Mouse (Mus musculus): ENCODE data around the gene Itfg2. TPM values are rescaled to one million over a fixed set of nuclear protein-coding genes. Genes with fewer than 3 reads are reported as not detected.
A peak's percentile ranks its signal among the peaks of the same experiment; 100 is the strongest.
"Not testable (repeated sequence)": the region's sequence is repeated elsewhere in the genome, so short reads cannot be mapped to it uniquely, and the experiment has no call there.

The Itfg2 gene
- total RNA-seq, 1 experiment from 2014 or later = 13.7 TPM

DNA sequence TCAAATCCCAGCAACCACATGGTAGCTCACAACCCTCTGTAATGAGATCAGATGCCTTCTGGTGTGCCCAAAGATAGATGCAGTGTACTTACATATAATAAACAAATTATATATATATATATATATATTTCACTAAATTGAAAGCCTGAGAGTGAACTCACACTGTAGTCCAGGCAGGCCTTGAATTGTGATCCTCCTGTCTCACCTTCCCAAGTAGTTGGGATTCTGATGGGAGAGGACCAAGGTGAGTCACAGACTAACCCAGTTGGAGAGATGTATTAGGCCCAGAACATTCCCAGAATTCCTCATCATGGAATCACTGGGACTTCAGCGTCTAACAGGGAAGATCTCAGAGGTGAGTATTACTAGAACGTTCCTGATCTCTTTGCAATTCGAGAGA, 25.7 kb downstream of the Itfg2 start, which contains the start of gene Nrip2:
Gene Nrip2, plus strand, starts transcription at position 301 of the 400 bp plus-strand sequence.
- ATAC-seq (replicated peaks; ENCODE audit: insufficient number of reproducible peaks, low FRiP score, low TSS enrichment, poor library complexity, severe bottlenecking) = no peak

DNA sequence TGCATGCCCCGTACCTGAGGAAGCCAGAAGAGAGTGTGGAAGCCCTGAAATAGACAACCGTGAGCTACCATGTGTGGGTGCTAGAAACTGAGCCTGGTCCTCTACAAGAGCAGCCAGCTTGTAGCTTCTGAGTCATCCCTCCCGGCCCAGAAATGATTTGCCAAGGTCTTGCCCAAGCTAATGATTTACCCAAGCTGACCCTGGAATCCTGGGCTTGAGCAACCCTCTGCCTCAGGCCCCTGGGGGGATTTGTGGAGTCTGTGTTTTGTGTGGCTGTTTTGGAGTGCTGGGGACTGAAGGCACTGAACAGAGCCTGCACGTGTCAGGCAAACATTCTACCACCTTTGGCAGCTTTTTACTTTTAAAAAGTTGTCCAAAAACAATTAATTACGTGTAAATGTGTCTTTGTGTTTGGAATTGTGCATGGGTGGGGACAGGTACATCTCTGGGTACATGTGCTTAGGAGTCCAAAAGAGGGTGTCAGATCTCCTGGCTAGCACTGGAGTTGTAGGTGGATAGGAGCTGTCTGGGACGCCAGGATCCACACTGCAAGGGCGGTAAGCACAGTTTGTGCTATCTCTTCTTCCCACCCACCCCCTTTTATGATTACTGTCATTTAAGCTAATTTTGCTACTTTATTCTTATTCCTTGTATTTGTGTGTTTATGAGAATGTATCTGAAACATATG, 27.0 kb downstream of the Itfg2 start:
- ATAC-seq (replicated peaks; ENCODE audit: insufficient number of reproducible peaks, low FRiP score, low TSS enrichment, poor library complexity, severe bottlenecking) = no peak

DNA sequence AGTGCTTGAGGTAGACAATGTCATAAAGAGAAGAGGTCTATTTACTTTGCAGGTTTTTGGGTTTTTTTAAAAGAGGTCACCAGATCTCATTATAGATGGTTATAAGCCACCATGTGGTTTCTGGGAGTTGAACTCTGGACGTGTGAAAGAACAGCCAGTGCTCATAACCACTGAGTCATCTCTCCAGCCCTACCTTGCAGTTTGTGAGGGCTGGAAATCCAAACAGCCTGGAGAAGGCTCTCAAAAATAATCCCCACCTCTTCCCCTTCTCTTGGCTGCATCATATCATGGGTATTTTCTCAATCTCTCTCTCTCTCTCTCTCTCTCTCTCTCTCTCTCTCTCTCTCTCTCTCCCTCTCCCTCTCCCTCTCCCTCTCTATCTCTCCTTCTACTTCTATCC, 34.0 kb downstream of the Itfg2 start:
- no peak for ATAC-seq (replicated peaks; ENCODE audit: insufficient number of reproducible peaks, low FRiP score, low TSS enrichment, poor library complexity, severe bottlenecking)

DNA sequence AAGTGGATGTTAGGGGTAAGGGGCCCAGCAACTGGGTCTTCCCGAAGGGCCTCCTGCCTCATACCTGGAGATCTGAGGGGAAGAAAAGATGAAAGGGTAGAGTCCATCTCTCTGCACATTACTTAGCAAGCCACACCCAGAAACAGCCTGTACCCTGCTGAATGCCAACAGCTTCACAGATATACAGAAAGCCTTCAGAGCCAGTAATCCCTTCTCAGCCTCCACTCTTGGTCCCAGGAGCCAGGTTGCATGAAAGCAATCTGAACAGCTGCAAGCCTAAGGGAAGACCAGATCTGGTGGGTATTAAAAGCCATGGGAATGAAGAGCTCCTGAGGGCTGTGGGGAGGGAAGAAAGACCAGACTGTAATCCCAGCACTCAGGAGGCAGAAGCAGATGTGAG, 35.5 kb downstream of the Itfg2 start:
- no peak for ATAC-seq (replicated peaks; ENCODE audit: insufficient number of reproducible peaks, low FRiP score, low TSS enrichment, poor library complexity, severe bottlenecking)

DNA sequence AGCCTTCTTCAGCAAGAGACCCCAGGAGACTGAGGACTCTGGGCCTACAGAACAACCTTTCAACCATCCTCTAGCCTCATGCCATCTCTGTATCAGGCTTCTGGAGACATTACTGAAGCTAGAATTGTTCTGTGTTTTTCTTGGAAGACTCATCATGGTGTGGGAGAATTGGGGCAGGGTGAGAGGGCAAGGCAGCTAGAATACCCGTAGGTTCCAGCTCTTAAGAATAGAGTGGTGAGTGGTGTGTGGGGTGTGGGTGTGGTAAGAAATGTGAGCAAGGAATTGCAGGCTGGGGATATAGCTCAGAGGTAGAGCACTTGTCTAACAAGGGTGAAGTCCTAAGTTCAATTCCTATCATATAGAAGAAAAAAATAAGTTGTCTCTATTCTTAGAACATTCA, 39.7 kb downstream of the Itfg2 start:
- no peak for ATAC-seq (replicated peaks; ENCODE audit: insufficient number of reproducible peaks, low FRiP score, low TSS enrichment, poor library complexity, severe bottlenecking)

DNA sequence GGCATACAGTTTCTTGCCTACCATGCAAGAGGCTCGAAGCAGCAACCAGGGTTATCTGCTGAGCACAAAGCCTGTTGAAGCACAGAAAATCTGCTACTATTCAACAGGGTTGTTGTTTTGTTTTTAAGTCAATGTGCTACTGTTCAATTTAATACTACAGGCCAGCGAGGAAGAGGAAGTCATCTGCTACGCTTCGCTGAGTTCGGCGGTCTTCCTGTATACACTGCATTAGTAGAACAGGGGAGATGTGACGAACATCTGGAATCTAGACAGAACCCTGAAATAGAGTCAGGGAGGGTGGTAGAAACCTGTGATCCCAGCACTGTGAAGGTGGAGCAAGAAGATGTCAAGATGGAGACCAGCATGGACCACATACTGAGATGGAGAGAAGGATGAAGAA, 41.0 kb downstream of the Itfg2 start:
- ATAC-seq (replicated peaks; ENCODE audit: insufficient number of reproducible peaks, low FRiP score, low TSS enrichment, poor library complexity, severe bottlenecking) = no peak

DNA sequence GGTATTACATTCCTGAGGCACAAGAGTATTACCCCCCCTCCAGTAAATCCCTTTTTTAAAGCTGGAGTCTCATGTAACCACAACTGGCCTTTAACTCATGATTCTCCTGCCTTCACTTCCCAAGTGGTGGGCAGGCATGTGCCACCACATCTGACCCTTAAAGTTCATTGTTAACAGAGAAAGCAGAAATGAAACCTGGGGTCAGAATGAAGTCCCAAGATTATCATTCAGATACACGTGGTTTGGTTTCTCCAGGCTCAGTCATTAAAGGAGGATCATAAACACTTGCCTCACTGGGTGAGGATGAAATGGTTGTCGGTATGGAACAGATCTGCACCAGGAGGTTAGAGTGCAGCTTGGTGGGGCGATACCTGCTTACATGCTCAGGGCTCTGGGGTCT, 43.5 kb downstream of the Itfg2 start:
- ATAC-seq (replicated peaks; ENCODE audit: insufficient number of reproducible peaks, low FRiP score, low TSS enrichment, poor library complexity, severe bottlenecking) = 0 out of 2 replicates have a peak, but pooled peaks have one; percentile 40

DNA sequence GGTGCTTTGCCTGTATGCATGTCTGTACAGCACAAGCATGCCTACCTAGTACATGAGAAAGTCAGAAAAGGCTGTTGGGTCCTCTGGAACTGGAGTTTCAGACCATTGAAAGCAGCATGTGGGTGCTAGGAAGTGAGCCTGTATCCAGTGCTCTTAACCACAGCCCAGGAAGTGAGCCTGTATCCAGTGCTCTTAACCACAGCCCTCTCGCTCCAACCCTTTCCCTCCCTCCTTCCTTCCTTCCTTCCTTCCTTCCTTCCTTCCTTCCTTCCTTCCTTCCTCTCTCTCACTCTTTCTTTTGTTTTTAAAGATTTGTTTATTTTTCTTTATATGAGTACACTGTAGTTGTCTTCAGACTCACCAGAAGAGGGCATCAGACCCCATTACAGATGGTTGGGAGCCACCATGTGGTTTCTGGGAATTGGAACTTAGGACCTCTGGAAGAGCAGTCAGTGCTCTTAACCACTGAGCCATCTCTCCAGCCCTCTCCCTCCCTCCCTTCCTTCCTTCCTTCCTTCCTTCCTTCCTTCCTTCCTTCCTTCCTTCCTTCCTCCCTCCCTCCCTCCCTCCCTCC, 44.0 kb downstream of the Itfg2 start:
- not testable (repeated sequence) for ATAC-seq (replicated peaks; ENCODE audit: insufficient number of reproducible peaks, low FRiP score, low TSS enrichment, poor library complexity, severe bottlenecking)

DNA sequence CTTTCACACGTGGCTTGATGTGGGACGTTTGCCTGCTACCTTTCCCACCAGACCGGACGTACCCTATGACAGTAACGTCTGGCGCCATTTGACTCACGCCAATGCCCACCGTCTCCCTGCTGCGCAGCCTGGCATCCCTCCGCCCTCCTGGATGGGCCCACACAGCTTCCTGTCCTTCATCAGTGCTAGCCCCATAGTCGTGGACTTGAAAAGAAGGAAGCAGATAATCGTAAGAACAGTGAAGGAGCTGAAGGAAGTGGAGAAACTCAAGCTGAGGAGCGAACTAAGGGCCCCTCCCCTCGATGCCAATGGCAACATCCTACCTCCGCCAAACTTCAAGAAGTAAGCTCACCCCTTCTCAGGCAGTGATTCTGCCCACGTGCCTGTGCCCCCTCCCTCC, 45.1 kb downstream of the Itfg2 start:
- no peak for ATAC-seq (replicated peaks; ENCODE audit: insufficient number of reproducible peaks, low FRiP score, low TSS enrichment, poor library complexity, severe bottlenecking)

DNA sequence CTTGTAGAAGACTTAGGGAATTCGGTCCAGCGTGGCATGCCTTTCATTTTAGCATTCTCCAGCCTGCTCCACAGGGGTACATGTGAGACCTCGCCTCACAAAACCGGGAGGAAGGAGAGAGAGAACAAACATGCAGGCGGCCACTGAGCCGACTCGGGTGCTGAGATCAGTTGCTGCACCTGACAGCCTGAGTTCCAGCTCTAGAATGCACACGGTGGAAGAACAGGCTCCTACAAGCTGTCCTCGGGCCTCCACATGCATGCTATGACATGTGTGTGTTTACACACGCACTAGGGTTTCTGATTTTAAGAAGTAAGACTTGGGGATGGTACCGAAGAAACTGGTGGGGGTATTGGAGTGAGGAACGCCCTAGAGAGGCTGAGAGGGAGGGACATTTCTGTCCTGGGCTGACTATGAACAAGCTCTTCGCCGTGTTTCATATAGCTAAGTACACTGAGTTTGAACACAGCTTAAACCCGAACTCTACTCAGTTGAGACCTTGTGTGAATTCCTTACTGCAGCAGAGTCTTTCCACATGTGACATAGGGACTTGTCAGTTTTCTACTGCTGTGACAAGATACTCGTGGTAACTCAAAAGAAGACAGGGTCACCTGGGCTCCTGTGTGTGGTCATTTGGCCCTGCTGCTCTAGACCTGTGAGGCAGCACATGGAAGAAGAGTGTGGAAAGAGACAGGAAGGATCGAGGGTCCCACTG, 48.2 kb downstream of the Itfg2 start:
- ATAC-seq (replicated peaks; ENCODE audit: insufficient number of reproducible peaks, low FRiP score, low TSS enrichment, poor library complexity, severe bottlenecking) = no peak

DNA sequence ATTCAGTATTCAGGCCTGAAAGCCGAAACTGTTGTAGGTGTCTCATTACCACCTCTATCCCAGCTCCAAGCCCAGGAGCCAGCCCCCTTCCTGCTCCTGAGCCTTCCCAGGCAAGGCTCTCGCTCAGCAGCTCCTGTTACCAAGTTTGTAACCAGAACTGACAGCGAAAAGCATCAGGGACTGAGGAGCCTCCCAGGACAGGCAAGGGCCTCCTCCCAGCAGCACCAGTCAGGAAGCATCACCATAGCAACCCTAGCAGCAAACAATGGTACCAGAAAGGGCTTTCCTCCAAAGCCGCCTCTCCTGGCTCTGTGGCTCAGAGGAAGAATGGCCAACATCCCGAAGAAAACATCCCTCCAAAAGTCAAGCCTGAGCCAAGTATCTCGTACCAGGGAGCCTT, 49.5 kb downstream of the Itfg2 start, which contains the start of the genes Tex52 and Gm44596:
Gene Tex52, plus strand, starts transcription at position 265 of the 400 bp plus-strand sequence.
Gene Gm44596, plus strand, starts transcription at position 312 of the 400 bp plus-strand sequence.
- ATAC-seq (replicated peaks; ENCODE audit: insufficient number of reproducible peaks, low FRiP score, low TSS enrichment, poor library complexity, severe bottlenecking) = no peak

DNA sequence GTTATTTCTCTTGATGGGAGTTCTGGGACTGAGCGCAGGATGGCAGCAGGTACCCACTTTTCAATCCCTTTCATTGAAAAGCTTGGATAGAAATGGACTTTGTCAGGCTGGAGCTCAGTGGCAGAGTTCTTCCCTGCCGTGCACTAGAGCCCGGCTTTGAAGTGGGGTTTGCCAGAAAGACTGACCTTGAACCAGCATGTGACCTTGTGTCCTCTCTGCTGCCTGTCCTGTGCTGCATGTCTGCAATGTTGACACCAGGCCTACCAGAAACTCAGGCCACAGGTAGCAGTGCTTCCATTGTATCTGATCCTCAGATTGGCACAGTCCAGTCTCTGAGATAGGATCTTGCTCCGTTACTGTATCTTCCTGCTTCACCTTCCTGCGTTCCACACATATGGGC, 54.7 kb downstream of the Itfg2 start:
- no peak for ATAC-seq (replicated peaks; ENCODE audit: insufficient number of reproducible peaks, low FRiP score, low TSS enrichment, poor library complexity, severe bottlenecking)

DNA sequence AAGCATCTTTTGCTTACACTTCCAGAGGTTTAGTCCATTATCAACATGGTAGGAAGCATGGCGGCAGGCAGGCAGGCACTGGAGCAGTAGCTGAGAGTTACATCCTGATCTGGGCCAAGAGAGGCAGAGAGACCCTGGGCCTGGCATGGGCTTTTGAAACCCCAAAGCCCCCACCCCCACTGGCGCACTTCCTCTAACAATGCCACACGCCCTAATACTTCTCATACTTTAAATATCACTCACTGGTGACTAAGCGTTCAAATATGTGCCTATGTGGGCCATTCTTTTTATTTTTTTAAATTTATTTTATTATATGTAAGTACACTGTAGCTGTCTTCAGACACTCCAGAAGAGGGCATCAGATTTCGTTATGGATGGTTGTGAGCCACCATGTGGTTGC, 58.3 kb downstream of the Itfg2 start:
- no peak for ATAC-seq (replicated peaks; ENCODE audit: insufficient number of reproducible peaks, low FRiP score, low TSS enrichment, poor library complexity, severe bottlenecking)

DNA sequence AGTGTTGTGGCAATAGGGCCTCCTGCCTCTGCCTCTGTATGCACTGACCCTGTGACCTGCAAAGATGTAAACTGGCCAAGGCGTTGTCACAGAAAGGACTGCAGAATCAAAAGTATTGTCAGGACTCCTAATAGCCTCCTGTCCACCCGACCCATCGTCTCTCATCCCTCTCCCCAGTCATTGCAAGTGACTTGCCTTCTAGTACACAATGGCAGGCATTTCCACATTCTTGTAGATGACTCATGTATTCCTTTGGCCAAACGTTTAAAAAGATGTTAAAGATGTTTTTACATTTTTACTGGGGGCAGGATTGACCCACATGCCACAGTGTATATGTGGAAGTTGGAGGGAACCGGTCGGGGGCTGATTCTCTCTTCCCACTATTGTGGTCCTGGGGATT, 60.0 kb downstream of the Itfg2 start:
- no peak for ATAC-seq (replicated peaks; ENCODE audit: insufficient number of reproducible peaks, low FRiP score, low TSS enrichment, poor library complexity, severe bottlenecking)

DNA sequence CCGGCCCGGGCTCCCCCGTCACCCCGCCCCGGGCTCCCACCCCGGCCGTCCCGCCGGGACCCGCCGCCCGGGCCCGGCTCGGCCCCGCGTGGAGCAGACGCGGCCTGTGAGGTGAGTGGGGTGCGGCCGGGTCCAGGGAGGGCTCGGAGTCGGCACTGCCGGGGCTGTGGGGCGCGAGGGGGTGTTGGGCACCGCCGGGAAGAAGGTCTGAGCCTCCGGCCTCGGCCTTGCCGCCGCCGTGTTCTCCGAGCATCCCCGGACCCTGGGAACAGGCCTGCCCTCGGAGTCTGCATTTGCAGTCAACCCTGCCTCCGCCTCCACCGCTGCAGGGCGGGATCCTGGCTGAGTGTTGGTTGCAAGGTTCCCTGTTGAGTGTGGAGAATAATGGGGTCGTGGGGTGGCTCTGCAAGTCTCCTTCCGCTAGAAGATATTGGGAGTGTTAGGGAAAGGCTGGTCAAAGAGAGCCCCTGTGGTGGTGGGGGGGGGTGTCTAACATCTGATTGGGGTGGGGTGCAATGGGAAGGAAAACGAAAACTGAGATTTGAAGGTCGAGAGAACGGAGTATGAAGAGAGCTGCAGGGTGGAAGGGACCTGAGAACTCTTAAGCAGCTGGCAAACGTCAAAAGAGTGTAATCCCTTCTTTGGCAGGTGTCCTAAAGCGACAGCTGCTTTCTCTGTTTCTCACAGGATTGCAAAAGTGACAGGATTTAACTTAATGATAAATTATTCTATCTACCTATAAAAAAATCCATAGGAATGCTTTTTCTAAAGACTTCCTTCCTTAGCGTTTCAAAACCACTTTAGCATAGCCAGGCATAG, 61.5 kb downstream of the Itfg2 start:
- ATAC-seq (replicated peaks; ENCODE audit: insufficient number of reproducible peaks, low FRiP score, low TSS enrichment, poor library complexity, severe bottlenecking) = no peak

DNA sequence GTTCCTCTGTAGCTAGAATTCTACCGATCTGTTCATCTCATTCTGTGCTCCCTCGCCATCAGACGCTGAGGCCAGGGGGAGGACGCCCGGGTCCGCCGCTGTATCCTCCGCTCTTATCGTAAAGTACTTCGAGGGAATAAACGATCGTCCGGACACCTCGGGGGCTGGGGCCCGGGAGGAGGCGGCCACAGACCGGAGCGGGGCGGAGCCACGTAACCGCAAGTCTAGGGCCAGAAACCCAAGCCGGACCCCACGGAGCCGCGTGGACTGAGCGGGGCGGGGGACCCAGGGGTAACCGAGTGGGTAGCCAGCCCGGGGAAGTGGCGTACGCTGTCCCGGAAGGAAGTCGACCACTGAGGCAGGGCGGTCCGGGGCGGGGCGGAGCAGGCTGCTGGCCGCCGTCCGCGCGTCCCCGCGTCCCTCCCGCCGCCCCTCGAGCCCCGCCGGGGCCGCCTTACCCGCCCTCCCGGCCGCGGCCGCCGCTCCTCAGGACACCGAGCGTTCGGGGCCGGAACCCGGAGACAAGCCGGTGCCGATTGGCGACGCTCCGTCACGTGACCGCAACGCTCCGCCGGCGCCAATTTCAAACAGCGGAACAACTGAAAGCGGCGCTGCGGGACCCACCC, 62.2 kb downstream of the Itfg2 start, which contains the start of the genes Rhno1 and Foxm1:
Gene Rhno1, minus strand, starts transcription at position 531 of the 626 bp plus-strand sequence.
Gene Foxm1, plus strand, starts transcription at position 587 of the 626 bp plus-strand sequence.
- ATAC-seq (replicated peaks; ENCODE audit: insufficient number of reproducible peaks, low FRiP score, low TSS enrichment, poor library complexity, severe bottlenecking) = peak; percentile 69

DNA sequence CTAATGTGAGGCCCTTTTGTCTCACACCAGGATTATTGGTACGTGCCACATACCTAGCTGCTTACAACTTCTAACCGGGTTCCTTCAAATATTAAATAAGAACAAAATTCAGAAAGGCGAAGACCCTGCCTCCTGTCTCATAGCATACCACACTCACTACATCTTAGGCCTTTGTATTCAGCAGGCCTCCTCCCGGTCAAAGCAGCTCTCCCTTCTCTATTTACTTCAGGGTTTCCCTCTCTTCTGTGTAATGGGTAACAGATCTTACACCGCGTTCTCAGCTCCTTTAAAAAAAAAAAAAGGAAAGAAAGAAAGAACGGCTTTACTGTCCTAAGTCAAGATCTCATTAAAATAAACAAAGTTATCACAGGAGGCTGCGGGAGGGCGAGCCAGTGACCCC, 62.8 kb downstream of the Itfg2 start:
- ATAC-seq (replicated peaks; ENCODE audit: insufficient number of reproducible peaks, low FRiP score, low TSS enrichment, poor library complexity, severe bottlenecking) = no peak

All from monocyte, adult 5-6 weeks (primary cell).